Mouse (Mus musculus): ENCODE measurements around the gene Tmem117.

Gene Tmem117

GRCm38 (mm10) chr15:95024401-95024800 is 395.4 kb downstream of the Tmem117 start:
- no peak for DNase-seq (ENCODE audit: low read depth, low spot score)

DNA sequence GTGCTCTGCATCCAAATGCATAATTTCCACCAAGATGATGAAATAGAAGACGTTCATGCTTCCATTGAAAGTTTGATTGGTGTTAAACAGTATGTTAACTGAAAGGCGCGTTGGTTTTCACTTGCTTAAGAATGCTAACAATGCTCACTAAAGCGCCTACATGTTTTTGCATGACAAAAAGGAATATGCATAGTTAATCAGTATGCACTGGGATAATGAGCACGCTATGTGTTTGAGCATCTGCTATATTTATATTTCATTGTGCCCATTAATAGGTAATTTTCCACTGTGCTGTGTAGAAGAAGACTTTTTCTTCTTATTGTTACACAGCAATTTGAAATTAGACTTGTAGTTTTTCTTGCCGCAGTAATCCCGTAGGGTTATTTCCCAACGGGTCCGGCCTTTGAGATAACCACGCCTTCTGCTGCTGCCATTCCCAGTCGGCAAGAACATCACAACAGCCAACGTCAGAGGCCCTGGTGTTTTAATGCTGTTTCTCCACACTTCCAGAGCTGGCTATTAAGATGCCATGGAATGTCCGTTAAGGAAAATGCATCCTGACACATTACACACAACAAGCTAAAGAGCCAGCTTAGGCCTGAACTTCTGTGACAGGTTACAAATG is 399.9 kb downstream of the Tmem117 start:
- no peak for DNase-seq (ENCODE audit: low read depth, low spot score)

DNA sequence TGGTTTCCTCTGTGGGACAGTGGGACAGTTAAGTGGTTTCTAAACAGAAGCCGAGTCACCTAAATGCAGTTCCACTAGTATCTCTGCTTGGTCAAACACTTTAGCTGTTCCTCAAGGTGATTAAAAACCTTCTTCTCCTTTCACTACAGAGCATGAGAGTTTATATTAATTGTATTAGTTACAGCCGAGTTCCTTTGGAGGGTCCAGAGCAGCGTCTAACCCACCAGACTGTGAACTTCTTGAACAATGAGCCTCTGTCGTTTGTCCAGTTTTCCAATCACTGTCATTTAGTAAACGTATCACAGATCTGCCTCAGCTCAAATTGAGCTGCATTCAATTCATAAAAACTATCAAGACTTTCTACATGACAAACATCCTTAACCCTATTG is 400.4 kb downstream of the Tmem117 start:
- DNase-seq (ENCODE audit: low read depth, low spot score): no peak

DNA sequence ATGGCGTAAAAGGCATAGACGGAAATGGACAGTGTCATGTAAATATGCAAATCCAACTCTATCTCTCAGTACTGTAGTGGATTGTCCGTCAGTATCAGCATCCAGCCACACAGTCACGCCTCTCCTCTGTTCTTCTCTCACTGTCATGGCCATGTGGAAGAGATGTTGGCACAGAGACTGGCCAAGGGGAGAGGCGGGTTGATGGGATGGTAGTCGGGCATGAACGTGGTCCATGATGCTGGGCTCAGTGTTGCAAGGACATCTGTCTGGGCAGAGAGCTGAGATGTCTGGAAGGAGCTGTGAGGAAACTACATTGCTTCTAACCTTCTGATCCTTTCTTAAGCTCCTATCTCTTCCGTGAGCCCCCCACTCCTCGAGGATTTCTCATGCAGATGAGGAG is 413.4 kb downstream of the Tmem117 start:
- DNase-seq (ENCODE audit: low read depth, low spot score): no peak

GRCm38 (mm10) chr15:95044011-95044410 is 415.0 kb downstream of the Tmem117 start:
- peak; percentile 39 for DNase-seq (ENCODE audit: low read depth, low spot score)

DNA sequence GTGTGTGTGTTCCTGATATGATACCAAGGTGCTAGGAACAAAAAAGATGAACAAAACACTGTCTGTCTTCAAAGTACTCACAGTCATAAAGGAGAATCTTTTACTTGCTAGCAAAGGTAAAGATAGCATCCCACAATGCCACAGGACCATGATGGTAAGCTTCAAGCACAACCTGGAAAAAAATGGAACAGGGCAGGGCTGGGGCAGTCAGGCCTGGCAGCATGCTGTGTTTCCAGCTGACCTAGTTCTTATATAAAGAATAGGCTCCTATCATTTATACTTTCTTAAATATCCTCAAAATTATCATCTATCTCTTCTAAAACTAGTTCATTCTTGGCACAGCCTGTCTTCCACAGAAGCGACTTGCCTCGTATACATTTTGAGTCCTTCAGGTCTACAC is 418.5 kb downstream of the Tmem117 start:
- no peak for DNase-seq (ENCODE audit: low read depth, low spot score)

GRCm38 (mm10) chr15:95049171-95049729 is 420.2 kb downstream of the Tmem117 start:
- no peak for DNase-seq (ENCODE audit: low read depth, low spot score)

- no peak for DNase-seq (ENCODE audit: low read depth, low spot score)
These were observed 426.1 kb downstream of the Tmem117 start for GRCm38 (mm10) chr15:95055081-95055650.

DNA sequence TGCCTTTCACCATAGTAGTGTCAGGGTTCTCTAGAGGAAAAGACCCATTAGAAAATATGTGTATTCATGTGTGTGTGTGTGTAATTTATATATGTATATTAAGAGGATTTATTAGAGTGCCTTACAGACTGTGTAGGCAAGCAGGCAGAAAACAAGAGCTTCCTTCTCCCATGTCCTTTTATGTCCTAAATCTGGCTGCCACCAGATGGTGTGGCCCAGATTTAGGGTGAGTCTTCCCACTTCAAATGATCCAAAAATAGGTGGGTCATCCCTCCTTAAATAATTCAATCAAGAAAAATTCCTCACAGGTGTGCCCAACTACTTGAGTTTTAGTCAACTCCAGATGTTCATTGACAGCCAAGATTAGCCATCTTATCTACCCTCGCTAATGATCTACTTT is 439.0 kb downstream of the Tmem117 start:
- DNase-seq (ENCODE audit: low read depth, low spot score): no peak

DNA sequence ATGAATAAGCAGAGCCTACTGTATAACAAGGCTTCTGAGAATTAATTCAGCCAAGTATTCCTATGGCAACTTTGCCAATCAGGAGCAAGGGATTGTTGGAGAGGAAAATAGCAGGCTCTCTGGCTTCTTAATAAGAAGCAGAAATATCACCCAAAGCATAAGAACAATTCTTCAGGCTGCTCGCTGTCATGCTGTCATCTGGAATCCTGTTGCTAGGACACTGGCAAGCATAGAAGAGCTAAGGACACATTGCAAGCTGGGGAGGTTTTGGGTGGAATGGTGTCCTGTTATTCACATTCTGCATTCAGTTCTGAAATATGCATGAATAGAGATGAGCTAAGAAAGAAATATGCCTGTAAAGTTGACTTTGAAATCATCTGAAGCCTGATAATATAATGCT is 439.8 kb downstream of the Tmem117 start:
- DNase-seq (ENCODE audit: low read depth, low spot score): no peak

DNA sequence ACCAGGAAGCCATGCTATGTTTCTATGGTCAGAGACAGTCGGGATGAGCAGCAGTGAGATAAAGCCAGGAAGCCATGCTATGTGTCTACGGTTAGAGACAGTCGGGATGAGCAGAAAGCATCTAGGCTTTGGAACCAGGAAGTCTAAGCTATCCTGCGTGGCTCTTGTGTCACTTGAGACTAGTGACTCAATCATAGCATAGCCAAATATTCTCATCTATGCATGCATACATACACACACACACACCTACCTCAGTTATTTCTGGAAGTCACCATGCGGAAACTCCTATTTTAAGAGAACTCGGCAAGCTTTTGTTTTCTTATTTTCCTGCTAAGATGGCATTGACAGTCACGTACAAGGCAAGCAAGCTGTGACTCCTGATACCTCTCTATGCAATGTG is 441.8 kb downstream of the Tmem117 start:
- no peak for DNase-seq (ENCODE audit: low read depth, low spot score)

DNA sequence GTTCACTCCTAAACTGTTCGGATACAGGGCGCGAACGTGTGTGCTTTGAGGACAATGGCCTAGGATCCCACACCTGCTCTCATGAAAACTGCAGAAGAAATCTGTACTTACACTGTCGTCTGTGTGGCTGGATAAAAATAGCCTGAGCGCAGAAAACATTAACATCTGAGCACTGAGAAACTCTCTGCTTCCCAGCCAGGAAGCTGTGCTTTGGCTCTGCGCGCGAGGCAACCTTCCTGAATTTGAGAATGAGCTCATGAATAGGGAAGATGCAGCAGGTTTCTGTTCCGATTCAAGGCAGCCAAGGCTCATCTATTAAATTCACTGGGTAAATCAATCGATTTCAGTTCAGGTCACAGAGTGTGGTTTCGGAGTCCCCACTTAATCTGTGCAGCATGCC is 446.3 kb downstream of the Tmem117 start:
- peak; percentile 37 for DNase-seq (ENCODE audit: low read depth, low spot score)

GRCm38 (mm10) chr15:95081654-95082053 is 452.6 kb downstream of the Tmem117 start:
- no peak for DNase-seq (ENCODE audit: low read depth, low spot score)

DNA sequence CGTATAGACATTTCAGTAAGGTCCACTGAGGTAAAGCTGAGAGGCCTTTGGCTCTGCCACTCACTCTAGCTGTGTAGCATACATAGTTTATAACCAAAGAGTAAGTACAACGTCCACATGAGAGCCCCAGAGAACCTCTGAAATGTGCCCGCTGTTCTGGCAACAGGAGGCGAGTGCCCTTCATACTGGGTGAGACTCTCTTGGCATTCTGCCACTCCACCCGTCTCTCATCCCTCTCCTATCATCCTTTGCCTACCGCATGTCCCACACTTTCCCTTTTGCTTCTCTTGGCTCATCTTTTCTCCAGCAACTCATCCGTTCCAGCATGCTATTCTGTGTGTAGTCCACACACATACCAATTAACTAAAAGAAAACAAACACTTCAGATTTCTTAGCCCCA is 456.9 kb downstream of the Tmem117 start:
- DNase-seq (ENCODE audit: low read depth, low spot score): no peak

DNA sequence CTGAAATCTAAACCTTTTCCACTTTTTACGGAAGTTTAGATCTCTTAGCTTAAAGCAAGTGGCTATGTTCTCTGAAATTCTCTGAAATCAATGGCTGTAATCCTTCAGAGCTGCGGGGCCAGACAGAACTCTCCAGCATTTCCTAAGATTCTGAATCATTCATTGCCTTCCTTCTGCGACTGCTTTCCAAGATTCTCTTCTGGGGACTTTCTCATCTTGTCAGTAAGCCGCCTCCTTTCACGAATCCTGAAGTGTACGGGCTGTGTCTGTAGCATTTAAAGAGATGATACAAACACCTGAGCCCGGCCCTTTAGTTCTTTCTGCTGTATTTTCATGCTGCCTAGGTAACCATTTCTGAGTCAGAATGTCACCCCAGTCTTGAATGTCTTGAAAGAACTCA is 471.1 kb downstream of the Tmem117 start:
- DNase-seq (ENCODE audit: low read depth, low spot score): no peak

DNA sequence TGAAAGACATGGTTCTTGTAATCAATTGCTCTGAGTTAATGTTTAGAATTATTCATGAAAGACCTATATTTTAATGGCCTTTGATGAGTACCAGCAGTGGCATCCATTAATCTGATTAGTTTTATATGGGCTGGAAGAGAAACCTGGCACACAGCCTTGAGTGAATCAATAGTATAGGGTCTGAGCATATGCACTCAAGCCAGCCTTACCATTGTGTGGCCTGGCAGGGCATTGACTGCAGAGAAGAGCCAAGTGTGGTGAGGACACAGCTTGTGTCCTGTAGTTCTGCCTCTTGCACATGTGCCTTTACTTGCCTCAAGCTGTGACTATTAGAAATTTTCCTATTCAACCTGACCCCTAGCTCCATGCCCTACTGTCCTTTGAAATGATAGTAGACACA is 472.5 kb downstream of the Tmem117 start:
- no peak for DNase-seq (ENCODE audit: low read depth, low spot score)

DNA sequence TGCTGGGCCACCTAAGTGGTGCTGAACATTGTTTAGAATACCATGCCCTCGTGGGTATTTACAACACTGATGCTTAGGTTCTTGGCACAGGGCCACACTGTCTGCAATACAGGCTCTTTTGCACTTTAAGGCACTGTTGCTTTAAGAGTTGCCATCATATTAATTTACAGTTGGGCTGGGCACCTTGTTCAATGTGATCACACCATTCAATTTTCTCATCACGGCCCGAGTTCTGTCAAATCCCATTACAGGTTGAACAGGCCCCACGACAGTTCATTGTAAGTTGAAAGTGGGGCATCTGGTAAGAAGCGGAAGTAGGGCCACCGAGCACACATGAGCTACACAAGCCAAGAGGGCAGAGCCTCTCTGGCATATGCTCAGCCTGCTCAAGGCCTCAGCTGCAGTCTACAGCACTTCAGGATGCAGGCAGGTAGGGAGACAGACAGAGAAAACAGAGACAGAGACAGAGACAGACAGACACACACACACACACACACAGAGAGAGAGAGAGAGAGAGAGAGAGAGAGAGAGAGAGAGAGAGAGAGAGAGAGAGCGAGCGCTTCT is 478.3 kb downstream of the Tmem117 start:
- no peak for DNase-seq (ENCODE audit: low read depth, low spot score)

DNA sequence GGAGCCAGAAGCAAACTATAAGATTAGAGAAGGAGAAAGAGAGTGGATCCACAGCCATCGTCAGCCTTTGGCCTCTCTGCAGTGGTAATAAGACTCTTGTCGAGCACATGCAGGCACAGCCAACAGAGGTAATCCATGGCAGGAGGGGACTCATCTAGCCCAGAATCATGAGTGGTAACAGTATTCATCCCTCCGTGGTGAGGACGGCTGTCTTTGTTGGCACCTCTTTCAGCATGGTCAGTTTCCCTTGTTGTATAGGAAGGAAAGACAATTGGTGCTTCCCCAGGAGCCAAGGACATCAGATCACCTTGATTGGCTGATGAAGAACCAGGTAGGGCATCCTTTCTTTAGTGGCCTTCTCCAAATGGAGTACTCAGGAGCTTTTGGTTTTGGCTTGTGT is 479.6 kb downstream of the Tmem117 start:
- DNase-seq (ENCODE audit: low read depth, low spot score): no peak

- no peak for DNase-seq (ENCODE audit: low read depth, low spot score)
These were observed 502.4 kb downstream of the Tmem117 start for GRCm38 (mm10) chr15:95131401-95131800.

DNA sequence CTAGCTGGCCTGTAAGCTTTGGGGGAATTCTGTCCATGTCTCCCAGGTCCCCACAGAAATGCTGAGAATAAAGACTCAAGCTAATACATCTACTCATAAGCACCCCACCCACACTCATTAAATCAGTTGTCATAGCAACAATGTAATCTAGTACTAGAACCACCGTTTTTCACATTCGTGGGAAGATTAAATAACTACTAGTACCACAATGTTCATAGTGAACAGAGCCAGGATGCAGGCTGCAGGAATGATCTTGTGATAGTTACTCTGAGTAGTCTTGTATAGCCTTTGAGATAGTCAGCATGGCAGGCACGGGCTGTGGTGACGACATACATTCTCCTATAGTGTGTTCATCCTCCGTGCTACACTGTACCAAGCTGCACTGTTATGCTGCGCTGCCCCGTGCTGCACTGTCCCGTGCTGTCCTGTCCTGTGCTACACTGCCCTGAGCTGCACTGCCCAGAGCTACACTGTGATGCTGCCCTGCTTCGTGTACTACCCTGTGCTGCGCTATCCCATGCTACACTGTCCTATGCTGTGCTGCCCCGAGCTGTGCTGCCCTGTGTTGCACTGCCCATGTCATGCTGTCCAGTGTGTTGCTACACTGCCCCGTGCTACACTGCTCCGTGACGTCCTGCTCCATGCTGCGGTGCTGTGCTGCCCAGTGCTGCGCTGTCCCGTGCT is 507.0 kb downstream of the Tmem117 start:
- no peak for DNase-seq (ENCODE audit: low read depth, low spot score)

- no peak for DNase-seq (ENCODE audit: low read depth, low spot score)
These were observed 508.2 kb downstream of the Tmem117 start for GRCm38 (mm10) chr15:95137018-95137810.
